Mouse (Mus musculus) kidney, postnatal 0 days (tissue): ENCODE results near the gene Zranb3. TPM values are rescaled to one million over a fixed set of nuclear protein-coding genes. Genes with fewer than 3 reads are reported as not detected.

Experiments
- ATAC-seq: fragments of 200-750 bp; cut with Nextera tagmentation; replicated peaks from 2 replicates; pipeline ENCODE4 v1.8.0; 2017; ENCODE audit warnings: low read depth, moderate number of reproducible peaks, moderate TSS enrichment, moderate library complexity; ENCODE audit not compliant: low FRiP score
- DNase-seq: peaks from one replicate; pipeline ENCODE4 v3.0.0-alpha.2; 2016; ENCODE audit warnings: low spot score
- H3K27ac ChIP-seq: fragments of 300-500 bp; sonication (generic); 2 replicates; pipeline ENCODE4 v1.5.1; 2014; ENCODE audit warnings: mild to moderate bottlenecking
- H3K27me3 ChIP-seq: fragments of 300-500 bp; sonication (generic); 2 replicates; pipeline ENCODE4 v1.6.1; 2014; ENCODE audit warnings: low read length, mixed read lengths; ENCODE audit not compliant: insufficient read depth
- H3K36me3 ChIP-seq: fragments of 300-500 bp; sonication (generic); 2 replicates; pipeline ENCODE4 v1.6.1; 2014; ENCODE audit warnings: low read length, mixed read lengths; ENCODE audit not compliant: insufficient read depth
- H3K4me1 ChIP-seq: fragments of 300-500 bp; sonication (generic); replicated peaks from 2 replicates; pipeline ENCODE4 v1.6.1; 2014; ENCODE audit warnings: antibody characterized with exemption, low read length, mixed read lengths; ENCODE audit not compliant: insufficient read depth
- H3K4me2 ChIP-seq: fragments of 300-500 bp; sonication (generic); 2 replicates; pipeline ENCODE4 v1.6.1; 2014; ENCODE audit warnings: mild to moderate bottlenecking, low read length, moderate library complexity, mixed read lengths
- H3K4me3 ChIP-seq: fragments of 300-500 bp; sonication (generic); replicated peaks from 2 replicates; pipeline ENCODE4 v1.5.1; 2014; ENCODE audit warnings: low read depth, low read length
- H3K9ac ChIP-seq: fragments of 300-500 bp; sonication (generic); 2 replicates; pipeline ENCODE4 v1.6.1; 2014; ENCODE audit warnings: low read depth, low read length
- H3K9me3 ChIP-seq: fragments of 300-500 bp; sonication (generic); replicated peaks from 2 replicates; pipeline ENCODE4 v1.6.1; 2016; ENCODE audit warnings: low read length, inconsistent platforms, mixed read lengths
- CTCF ChIP-seq: IDR thresholded peaks from 2 replicates; pipeline ENCODE4 v1.5.1; 2016; ENCODE audit warnings: antibody characterized with exemption, low read depth, mild to moderate bottlenecking, moderate library complexity
- WGBS: fragments of 180-500 bp; shearing (Covaris S2); extraction: QIAGEN DNeasy Blood & Tissue Kit; methylation state at CpG from one replicate; pipeline ENCODE4 v1.1.7; 2014; 5-methylcytosine and 5-hydroxymethylcytosine counted together
- polyA plus RNA-seq: library from polyadenylated mRNA; unstranded; fragments of >200 nt; fragmentation: Nextera tagmentation; extraction: Ambion mirVana; gene quantifications from 2 replicates; pipeline ENCODE4 v1.2.1, GENCODE M21; 2015

Gene Zranb3
- polyA plus RNA-seq, 1 experiment from 2014 or later, result 4.1 TPM

DNA sequence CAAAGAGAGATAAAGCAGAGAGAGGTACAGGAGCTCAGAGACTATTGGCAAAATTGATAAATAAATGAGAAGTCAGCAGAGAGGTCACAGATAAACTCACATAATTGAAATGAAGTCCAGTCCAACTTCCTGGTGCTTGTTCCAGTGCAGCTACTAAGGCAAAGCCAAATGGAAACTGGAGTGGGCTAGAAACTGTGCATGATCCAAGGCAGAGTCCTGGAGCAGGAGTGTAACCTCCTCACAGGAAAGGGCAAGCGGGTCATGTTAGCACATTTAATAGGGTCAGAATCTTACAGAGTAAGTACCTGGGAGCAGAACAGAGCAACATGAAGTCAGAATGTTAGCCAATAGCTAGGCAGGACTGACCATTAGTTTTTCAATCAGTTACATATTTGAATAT, 24.2 kb downstream of the Zranb3 start:
- H3K4me3 ChIP-seq, result no peak overlapping the region
- no peaks in the 10 kb centered on the region for H3K9me3 ChIP-seq
- TF ChIP-seq CTCF, result no peak
- H3K4me1 ChIP-seq, result no peaks in the 10 kb centered on the region
- no peak overlapping the region for H3K9ac ChIP-seq
- no peak for DNase-seq
- no peaks in the 10 kb centered on the region for H3K36me3 ChIP-seq
- H3K4me2 ChIP-seq, result no peak overlapping the region
- WGBS, result 100% methylated on average over 1 of the region's 1 CpGs
- no peak for ATAC-seq
- no peak overlapping the region for H3K27ac ChIP-seq
- no peaks in the 10 kb centered on the region for H3K27me3 ChIP-seq

- Histone ChIP-seq H3K27ac (no peak overlapping the region), H3K4me3 (no peak overlapping the region), H3K4me2 (no peak overlapping the region), H3K36me3 (no peaks in the 10 kb centered on the region), H3K27me3 (no peaks in the 10 kb centered on the region), H3K4me1 (no peaks in the 10 kb centered on the region), H3K9ac (no peak overlapping the region), H3K9me3 (no peaks in the 10 kb centered on the region)
- ATAC-seq, result no peak
- no peak for DNase-seq
- WGBS, result 97% methylated on average over 2 of the region's 2 CpGs
- TF ChIP-seq CTCF, result no peak
Observed at GRCm38 (mm10) chr1:128077788-128078187, 25.1 kb downstream of the Zranb3 start.

GRCm38 (mm10) chr1:128076791-128077479, 25.9 kb downstream of the Zranb3 start:
- no peaks in the 10 kb centered on the region for H3K27me3 ChIP-seq
- no peak overlapping the region for H3K4me3 ChIP-seq
- H3K4me1 ChIP-seq, result no peaks in the 10 kb centered on the region
- H3K9me3 ChIP-seq, result no peaks in the 10 kb centered on the region
- no peak overlapping the region for H3K27ac ChIP-seq
- H3K9ac ChIP-seq, result no peak overlapping the region
- no peak overlapping the region for H3K4me2 ChIP-seq
- no peaks in the 10 kb centered on the region for H3K36me3 ChIP-seq
- TF ChIP-seq CTCF, result no peak
- no peak for ATAC-seq
- 74% methylated on average over 8 of the region's 8 CpGs for WGBS
- no peak for DNase-seq

GRCm38 (mm10) chr1:128073051-128073450, 29.8 kb downstream of the Zranb3 start:
- TF ChIP-seq CTCF, result no peak
- no peak for ATAC-seq
- Histone ChIP-seq H3K4me3 (no peak overlapping the region), H3K36me3 (no peaks in the 10 kb centered on the region), H3K9me3 (no peaks in the 10 kb centered on the region), H3K4me1 (no peaks in the 10 kb centered on the region), H3K27me3 (no peaks in the 10 kb centered on the region), H3K4me2 (no peak overlapping the region), H3K9ac (no peak overlapping the region), H3K27ac (no peak overlapping the region)
- WGBS, result 90% methylated on average over 6 of the region's 6 CpGs
- no peak for DNase-seq

GRCm38 (mm10) chr1:128070003-128070402, 32.8 kb downstream of the Zranb3 start:
- 95% methylated on average over 3 of the region's 3 CpGs for WGBS
- H3K9ac ChIP-seq, result no peak overlapping the region
- H3K4me1 ChIP-seq, result no peaks in the 10 kb centered on the region
- H3K36me3 ChIP-seq, result no peaks in the 10 kb centered on the region
- H3K4me3 ChIP-seq, result no peak overlapping the region
- DNase-seq (no peak), ATAC-seq (no peak)
- no peaks in the 10 kb centered on the region for H3K9me3 ChIP-seq
- no peak for TF ChIP-seq CTCF
- H3K27me3 ChIP-seq, result no peaks in the 10 kb centered on the region
- no peak overlapping the region for H3K4me2 ChIP-seq
- no peak overlapping the region for H3K27ac ChIP-seq

- Histone ChIP-seq H3K4me1 (no peaks in the 10 kb centered on the region), H3K9me3 (no peaks in the 10 kb centered on the region), H3K4me3 (no peak overlapping the region), H3K36me3 (no peaks in the 10 kb centered on the region), H3K27me3 (no peaks in the 10 kb centered on the region), H3K9ac (no peak overlapping the region), H3K4me2 (no peak overlapping the region), H3K27ac (no peak overlapping the region)
- 65% methylated on average over 2 of the region's 2 CpGs for WGBS
- no peak for ATAC-seq
- peak; percentile 53 for DNase-seq
- TF ChIP-seq CTCF, result no peak
Observed at GRCm38 (mm10) chr1:128068945-128069397, 33.9 kb downstream of the Zranb3 start.

- TF ChIP-seq CTCF, result no peak
Observed at GRCm38 (mm10) chr1:128064716-128065115, 38.1 kb downstream of the Zranb3 start.

More at GRCm38 (mm10) chr1:128064716-128065115, 38.1 kb downstream of the Zranb3 start:
- Histone ChIP-seq H3K9me3 (no peaks in the 10 kb centered on the region), H3K36me3 (no peaks in the 10 kb centered on the region), H3K4me3 (no peak overlapping the region), H3K27ac (no peak overlapping the region), H3K27me3 (no peaks in the 10 kb centered on the region), H3K9ac (no peak overlapping the region), H3K4me2 (no peak overlapping the region), H3K4me1 (no peaks in the 10 kb centered on the region)
- ATAC-seq (no peak), DNase-seq (no peak)
- WGBS, result 83% methylated on average over 6 of the region's 6 CpGs
